In the genomic region with DNA sequence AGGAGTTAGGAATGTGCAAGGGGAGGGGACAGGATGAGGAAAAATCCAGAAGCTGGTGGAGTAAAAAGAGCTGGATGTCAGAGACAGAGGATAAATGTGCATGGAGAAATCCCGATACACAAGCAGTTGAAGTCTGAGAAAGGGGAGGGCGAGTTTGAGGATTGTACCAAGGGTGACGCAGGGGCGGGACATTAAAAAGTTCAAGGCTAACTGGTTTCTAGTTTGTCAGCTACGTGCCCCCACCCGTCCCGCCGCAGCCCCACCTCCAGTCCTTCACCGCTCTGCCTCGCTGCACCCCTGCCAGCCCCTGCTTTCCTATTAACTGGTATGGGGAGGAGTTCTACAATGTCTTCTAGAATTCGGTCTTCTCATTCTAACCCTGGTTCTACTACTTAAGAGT, we compare ENCODE assay signal across 8 mouse cellular contexts. TPM values are rescaled to one million over a fixed set of nuclear protein-coding genes. Genes with fewer than 3 reads are reported as not detected.
DNase-seq lines count a peak whose midpoint lies in the region; ATAC-seq and TF ChIP-seq lines count a peak whose summit lies in the region.

No protein-coding gene starts in this region.

- TF ChIP-seq CTCF in spleen, adult 2 months (IDR thresholded peaks at IDR 0.05; ENCODE audit: extremely low read depth, insufficient read depth, insufficient read length, insufficient replicate concordance) = no peak

- 2% methylated on average over 11 of the region's 11 CpGs for WGBS in embryonic facial prominence, embryonic 11.5 days
- 1% methylated on average over 11 of the region's 11 CpGs for WGBS in liver, embryonic 16.5 days (ENCODE audit: insufficient replicate concordance)
- WGBS in spleen, adult 2 months = under 1% methylated on average over 11 of the region's 11 CpGs

- no peaks in the 10 kb centered on the region for H3K27me3 ChIP-seq in embryonic facial prominence, embryonic 11.5 days (ENCODE audit: control insufficient read depth, insufficient read depth, low read length)
- H3K27me3 ChIP-seq in liver, embryonic 16.5 days (ENCODE audit: control insufficient read depth, insufficient read depth, low read depth, low read length) = no peaks in the 10 kb centered on the region
- H3K27me3 ChIP-seq in spleen, adult 2 months (ENCODE audit: control insufficient read depth, insufficient read depth, low read length) = no peaks in the 10 kb centered on the region

- 0 out of 2 replicates have a peak, but pooled peaks cover 3% of the 10 kb centered on the region for H3K4me1 ChIP-seq in embryonic facial prominence, embryonic 11.5 days (ENCODE audit: control insufficient read depth, insufficient read depth, low read length)
- H3K4me1 ChIP-seq in liver, embryonic 16.5 days (ENCODE audit: control insufficient read depth, low read depth, low read length) = peaks cover 7% of the 10 kb centered on the region
- H3K4me1 ChIP-seq in spleen, adult 2 months (ENCODE audit: control insufficient read depth, insufficient read depth, insufficient read length) = peaks cover 5% of the 10 kb centered on the region

- H3K4me2 ChIP-seq in embryonic facial prominence, embryonic 11.5 days (ENCODE audit: low read depth, low read length) = peak overlapping the region; percentile 87
- H3K4me2 ChIP-seq in liver, embryonic 16.5 days (ENCODE audit: low read depth, low read length) = peak overlapping the region; percentile 83

- peak; percentile 27; the same call in 1 of the 2 replicates for ATAC-seq in embryonic facial prominence, embryonic 11.5 days (replicated peaks; ENCODE audit: insufficient number of reproducible peaks, low FRiP score, low TSS enrichment, low read depth)
- ATAC-seq in liver, embryonic 16.5 days (ENCODE audit: low read depth) = peak; percentile 52

- peaks cover 5% of the 10 kb centered on the region for H3K36me3 ChIP-seq in embryonic facial prominence, embryonic 11.5 days (replicated peaks; ENCODE audit: control insufficient read depth, insufficient read depth, low read depth, low read length)
- peaks cover 13% of the 10 kb centered on the region for H3K36me3 ChIP-seq in liver, embryonic 16.5 days (ENCODE audit: control insufficient read depth, insufficient read depth)
- H3K36me3 ChIP-seq in spleen, adult 2 months (ENCODE audit: control insufficient read depth, insufficient read depth, low read length) = peaks cover 11% of the 10 kb centered on the region

- no peak overlapping the region for H3K27ac ChIP-seq in embryonic facial prominence, embryonic 11.5 days (replicated peaks; ENCODE audit: low read depth, low read length)
- H3K27ac ChIP-seq in liver, embryonic 16.5 days (ENCODE audit: low read length) = peak overlapping the region; percentile 76
- H3K27ac ChIP-seq in spleen, adult 2 months (ENCODE audit: insufficient read depth, low read length) = peak overlapping the region; percentile 14

- H3K9me3 ChIP-seq in embryonic facial prominence, embryonic 11.5 days (replicated peaks; ENCODE audit: control insufficient read depth, low read length) = no peaks in the 10 kb centered on the region
- H3K9me3 ChIP-seq in liver, embryonic 16.5 days (replicated peaks; ENCODE audit: control insufficient read depth, low read length) = no peaks in the 10 kb centered on the region

- TF ChIP-seq POLR2A in spleen, adult 2 months (IDR thresholded peaks at IDR 0.05; ENCODE audit: low read depth, low read length) = no peak

- DNase-seq in ovary, adult 18-20 months (ENCODE audit: low spot score) = peak; percentile 37
- DNase-seq in ovary, postnatal 10 days (ENCODE audit: low spot score) = no peak
- DNase-seq in embryonic facial prominence, embryonic 11.5 days (ENCODE audit: low spot score) = no peak
- peak; percentile 78 for DNase-seq in induced T-regulatory cell, adult 2 months (ENCODE audit: low read depth)
- DNase-seq in spleen, adult 2 months (ENCODE audit: low read depth in 1 of 2, low spot score in 2 of 2) = peak; percentile 9 to 30
- no peak for DNase-seq in gastrocnemius, adult 18-20 months (ENCODE audit: low spot score)
- DNase-seq in adipocyte (ENCODE audit: low spot score) = no peak

- H3K9ac ChIP-seq in embryonic facial prominence, embryonic 11.5 days (replicated peaks; ENCODE audit: low read length) = peak overlapping the region; percentile 67
- peak overlapping the region; percentile 68 for H3K9ac ChIP-seq in liver, embryonic 16.5 days (ENCODE audit: low read depth, low read length)

- peak overlapping the region; percentile 58 for H3K4me3 ChIP-seq in embryonic facial prominence, embryonic 11.5 days (ENCODE audit: low read depth, low read length)
- H3K4me3 ChIP-seq in liver, embryonic 16.5 days (ENCODE audit: low read depth, low read length) = peak overlapping the region; percentile 76
- H3K4me3 ChIP-seq in spleen, adult 2 months (ENCODE audit: extremely low read depth, insufficient read depth, insufficient read length) = peak overlapping the region; percentile 58

RNA-seq across cellular contexts. Expression of a gene that starts 0.4 kb away (rescaled TPM):
- polyA plus RNA-seq in embryonic facial prominence, embryonic 11.5 days (2014; fragmentation: Nextera tagmentation; extraction: Ambion mirVana) = 244 and 253 TPM in 2 replicates
- 126 and 130 TPM in 2 replicates for polyA plus RNA-seq in liver, embryonic 16.5 days (2015; fragmentation: Nextera tagmentation; extraction: Ambion mirVana)
- 46.5 and 49.5 TPM in 2 replicates for polyA plus RNA-seq in spleen, adult 2 months (2012; rRNA removed)
- total RNA-seq in gastrocnemius, adult 18-20 months (2021) = 100 to 1,000 TPM; 151 to 168 TPM

RNA-seq across cellular contexts. Expression of a gene that starts 45.3 kb away (rescaled TPM):
- 10.6 and 12.8 TPM in 2 replicates for polyA plus RNA-seq in embryonic facial prominence, embryonic 11.5 days (2014; fragmentation: Nextera tagmentation; extraction: Ambion mirVana)
- polyA plus RNA-seq in liver, embryonic 16.5 days (2015; fragmentation: Nextera tagmentation; extraction: Ambion mirVana) = 5.8 and 5.9 TPM in 2 replicates
- 18.2 and 25.8 TPM in 2 replicates for polyA plus RNA-seq in spleen, adult 2 months (2012; rRNA removed)
- 100 to 1,000 TPM; 105 to 128 TPM for total RNA-seq in gastrocnemius, adult 18-20 months (2021)

RNA-seq across cellular contexts. Expression of a gene that starts 56.2 kb away (rescaled TPM):
- 0.67 and 1.3 TPM in 2 replicates for polyA plus RNA-seq in embryonic facial prominence, embryonic 11.5 days (2014; fragmentation: Nextera tagmentation; extraction: Ambion mirVana)
- polyA plus RNA-seq in liver, embryonic 16.5 days (2015; fragmentation: Nextera tagmentation; extraction: Ambion mirVana) = 0.30 and 0.33 TPM in 2 replicates
- polyA plus RNA-seq in spleen, adult 2 months (2012; rRNA removed) = 0.08 and 0.14 TPM in 2 replicates
- total RNA-seq in gastrocnemius, adult 18-20 months (2021) = under 1 TPM; 0.09 to 0.27 TPM

Comparison
In these comparisons a context has a peak if more than half of its experiments do, and no peak if none do; other contexts are left out.
1. DNase-seq: peak in ovary, adult 18-20 months (single experiment), induced T-regulatory cell, adult 2 months (single experiment) and spleen, adult 2 months (2 of 2); none in ovary, postnatal 10 days (single experiment), embryonic facial prominence, embryonic 11.5 days (single experiment), gastrocnemius, adult 18-20 months (single experiment) and adipocyte (single experiment).
2. Peak in every context shown above with its lines, with median percentiles within 50 percentile points of each other: H3K4me3 ChIP-seq.